21 mouse cellular contexts compared by ENCODE assay signal in the genomic region with DNA sequence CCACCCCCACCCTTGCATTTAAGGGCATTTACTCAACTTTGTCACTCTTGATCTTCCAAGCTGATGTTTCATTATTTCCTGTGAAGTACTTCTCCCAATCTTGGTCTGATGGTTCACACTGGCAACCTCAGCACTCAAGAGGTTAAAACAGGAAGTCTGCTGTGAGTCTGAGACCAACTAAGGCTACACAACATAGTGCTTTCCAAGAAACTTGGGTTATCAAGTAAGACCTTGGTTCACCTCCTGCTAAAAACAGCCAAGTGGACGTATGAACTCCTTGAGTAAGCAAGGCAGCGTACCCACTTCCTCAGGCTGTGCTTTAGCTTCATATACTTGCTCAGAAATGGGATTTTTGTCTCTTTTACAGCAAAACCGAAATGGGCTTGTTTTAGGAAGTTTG. TPM values are rescaled to one million over a fixed set of nuclear protein-coding genes. Genes with fewer than 3 reads are reported as not detected.
A peak's percentile ranks its signal among the peaks of the same experiment; 100 is the strongest.
DNase-seq lines count a peak whose midpoint lies in the region; ATAC-seq lines count a peak whose summit lies in the region.
"Had no signal": no experiment of that assay in that cellular context is flagged by ENCODE, and none has a peak within 500 bp of the region (broad histone marks: within the 10 kb centered on the region; RNA-seq: fewer than 3 reads in every experiment).

No protein-coding gene starts in this region.

- intact Hi-C loops in left cerebral cortex, postnatal 36 days (cut with DNase I), result no loop called here

- ATAC-seq in granulocyte monocyte progenitor cell, adult 5-6 weeks (replicated peaks; ENCODE audit: poor library complexity, severe bottlenecking), result peak; percentile 72
- peak; percentile 59 for ATAC-seq in megakaryocyte progenitor cell, adult 5-6 weeks (replicated peaks; ENCODE audit: poor library complexity)
- ATAC-seq: CD4-positive, CD25-positive, alpha-beta regulatory T cell, adult 4 months; forebrain, embryonic 14.5 days; forebrain, postnatal 0 days; intestine, postnatal 0 days; Patski had no signal

- DNase-seq in 416B (ENCODE audit: low read depth) (peak; percentile 86), MEL-GATA-1-ER (ENCODE audit: extremely low read depth, low read depth) (peak; percentile 39)
- DNase-seq in left cerebral cortex, postnatal 36 days (ENCODE audit: low spot score in 2 of 2), result no peak
- DNase-seq in urinary bladder, postnatal 4 days (ENCODE audit: low spot score in 2 of 2), result no peak
- no peak for DNase-seq in heart, adult 18-20 months
- DNase-seq: adrenal gland, adult 2 months; adrenal gland, postnatal 25 days; cerebellum, adult 18-20 months; cerebellum, adult 9-10 months; cerebellum, postnatal 14 days; forebrain, postnatal 0 days; gastrocnemius, postnatal 25 days; heart, adult 11 months; heart, postnatal 14 days; heart, postnatal 4 days had no signal

RNA-seq across cellular contexts. Expression of a gene that starts 3.3 kb away (rescaled TPM):
- total RNA-seq in granulocyte monocyte progenitor cell, adult 5-6 weeks (2014; fragmentation: Nextera tagmentation), result 108 and 126 TPM in 2 replicates
- 12.7 and 28.0 TPM in 2 replicates for total RNA-seq in granulocyte monocyte progenitor cell, adult 5-6 weeks (2017)
- total RNA-seq in megakaryocyte progenitor cell, adult 5-6 weeks (2015), result 76.8 and 92.8 TPM in 2 replicates
- 23.2 and 26.2 TPM in 2 replicates for total RNA-seq in megakaryocyte progenitor cell, adult 5-6 weeks (2017)
- 10 to 100 TPM; 48.7 to 50.8 TPM for total RNA-seq in left cerebral cortex, postnatal 36 days (2021)
- 10 to 100 TPM; 69.8 to 71.6 TPM for total RNA-seq in heart, adult 18-20 months (2021)

RNA-seq across cellular contexts. Expression of a gene that starts 3.5 kb away (rescaled TPM):
- 26.3 and 26.8 TPM in 2 replicates for total RNA-seq in granulocyte monocyte progenitor cell, adult 5-6 weeks (2014; fragmentation: Nextera tagmentation)
- total RNA-seq in granulocyte monocyte progenitor cell, adult 5-6 weeks (2017), result 70.1 and 71.1 TPM in 2 replicates
- 29.1 and 31.2 TPM in 2 replicates for total RNA-seq in megakaryocyte progenitor cell, adult 5-6 weeks (2015)
- total RNA-seq in megakaryocyte progenitor cell, adult 5-6 weeks (2017), result 63.5 and 75.6 TPM in 2 replicates
- 10 to 100 TPM; 37.2 to 37.7 TPM for total RNA-seq in left cerebral cortex, postnatal 36 days (2021)
- 10 to 100 TPM; 15.2 to 18.2 TPM for total RNA-seq in heart, adult 18-20 months (2021)

RNA-seq across cellular contexts. Expression of a gene that starts 32.3 kb away (rescaled TPM):
- 17.9 and 19.6 TPM in 2 replicates for total RNA-seq in granulocyte monocyte progenitor cell, adult 5-6 weeks (2014; fragmentation: Nextera tagmentation)
- total RNA-seq in granulocyte monocyte progenitor cell, adult 5-6 weeks (2017), result 12.9 and 14.1 TPM in 2 replicates
- total RNA-seq in megakaryocyte progenitor cell, adult 5-6 weeks (2015), result 27.8 and 31.2 TPM in 2 replicates
- total RNA-seq in megakaryocyte progenitor cell, adult 5-6 weeks (2017), result 9.8 and 14.1 TPM in 2 replicates
- 10 to 100 TPM; 31.2 to 32.3 TPM for total RNA-seq in left cerebral cortex, postnatal 36 days (2021)
- total RNA-seq in heart, adult 18-20 months (2021), result 1 to 10 TPM; 3.2 to 3.8 TPM

Comparison
In these comparisons a context has a peak if more than half of its experiments do, and no peak if none do; other contexts are left out.
1. DNase-seq: peak in 416B (single experiment) and MEL-GATA-1-ER (single experiment); none in left cerebral cortex, postnatal 36 days (0 of 2), urinary bladder, postnatal 4 days (0 of 2) and heart, adult 18-20 months (0 of 2).